Mouse (Mus musculus): ENCODE measurements around the gene Tbc1d7.
A peak's percentile ranks its signal among the peaks of the same experiment; 100 is the strongest.

Tbc1d7 gene

GRCm38 (mm10) chr13:43193932-43194331 lies 22.6 kb upstream of the Tbc1d7 start:
- DNase-seq (ENCODE audit: low read depth, low spot score) = no peak

DNA sequence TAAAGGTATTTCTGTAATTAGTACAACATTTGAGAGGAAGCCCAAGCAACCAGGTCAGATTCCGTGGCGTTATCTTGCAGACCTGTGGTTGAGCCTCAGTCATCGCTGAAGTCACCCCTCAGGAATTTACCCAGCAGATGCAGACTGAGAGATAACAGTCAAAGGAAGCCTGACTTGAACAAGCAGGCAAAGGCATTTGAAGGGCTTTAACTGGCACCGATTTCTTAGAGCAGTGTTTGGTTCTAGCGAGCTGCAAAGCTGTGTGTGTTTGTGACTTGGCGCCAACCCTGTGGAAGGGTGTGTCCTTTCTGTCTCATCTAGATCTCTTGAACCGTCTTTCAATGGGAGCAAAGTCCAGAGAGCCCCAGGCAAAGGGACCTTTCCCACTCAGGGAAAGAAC lies 22.0 kb upstream of the Tbc1d7 start:
- DNase-seq (ENCODE audit: low read depth, low spot score) = peak; percentile 19

- peak; percentile 37 for DNase-seq (ENCODE audit: low read depth, low spot score)
Observed at GRCm38 (mm10) chr13:43191741-43192192, 20.5 kb upstream of the Tbc1d7 start.

- DNase-seq (ENCODE audit: low read depth, low spot score) = no peak
Observed at GRCm38 (mm10) chr13:43191290-43191689, 20.0 kb upstream of the Tbc1d7 start.

- no peak for DNase-seq (ENCODE audit: low read depth, low spot score)
Observed at GRCm38 (mm10) chr13:43187736-43188135, 16.4 kb upstream of the Tbc1d7 start.

GRCm38 (mm10) chr13:43183248-43184055 lies 12.2 kb upstream of the Tbc1d7 start:
- DNase-seq (ENCODE audit: low read depth, low spot score) = peak; percentile 23

DNA sequence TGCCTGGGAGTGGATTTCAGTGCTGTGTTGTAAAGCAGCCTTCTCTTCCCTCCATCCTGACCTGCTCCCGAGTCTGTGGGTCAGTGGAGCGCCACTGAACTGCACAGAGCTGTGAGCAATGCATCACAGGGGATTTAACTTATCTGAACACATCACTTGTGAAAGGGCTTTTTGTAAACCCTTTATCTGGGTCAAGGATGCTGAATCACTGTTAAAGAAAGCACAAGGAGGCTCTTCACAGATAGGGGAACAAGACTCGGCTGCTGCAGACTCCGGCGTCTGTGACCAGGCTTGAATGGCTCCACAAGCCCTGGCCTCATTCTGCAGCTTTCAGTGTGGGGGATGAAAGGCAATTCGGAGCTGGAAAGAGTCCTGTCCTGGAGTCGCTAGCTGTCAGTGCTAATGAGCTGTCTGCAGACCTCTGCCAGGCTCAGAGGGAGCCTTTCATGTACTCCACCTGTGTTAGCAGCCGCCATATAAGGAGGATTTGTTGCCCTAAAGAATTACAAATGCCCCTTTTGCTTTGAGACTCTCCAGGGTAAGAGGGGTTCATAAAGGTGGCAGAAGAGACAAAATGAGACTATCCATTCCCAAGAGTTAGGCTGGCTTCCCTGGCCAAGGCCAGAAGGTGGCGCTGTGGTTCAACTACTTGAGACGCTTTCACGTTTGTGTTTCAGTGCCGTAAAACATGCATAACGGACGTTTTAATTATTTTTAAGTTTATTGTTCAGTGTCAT lies 11.3 kb upstream of the Tbc1d7 start:
- DNase-seq (ENCODE audit: low read depth, low spot score) = peak; percentile 87

DNA sequence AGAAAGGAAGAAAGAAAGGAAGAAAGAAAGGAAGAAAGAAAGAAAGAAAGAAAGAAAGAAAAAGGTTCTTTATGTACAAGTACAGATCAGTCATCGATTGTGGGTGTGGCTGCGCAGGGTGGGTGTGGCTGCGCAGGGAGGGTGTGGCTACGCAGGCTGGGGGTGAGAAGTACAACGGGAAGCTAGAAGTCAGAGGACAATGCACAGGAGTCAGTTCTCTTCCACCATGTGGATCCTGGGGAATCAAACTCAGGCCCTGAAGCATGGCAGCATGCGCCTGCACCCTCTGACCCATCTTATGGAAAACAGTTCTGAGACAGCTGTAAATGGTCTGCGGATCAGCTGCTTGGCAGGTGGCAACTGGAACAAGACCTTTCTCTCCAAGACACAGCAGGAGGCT lies 9.8 kb upstream of the Tbc1d7 start:
- DNase-seq (ENCODE audit: low read depth, low spot score) = no peak

DNA sequence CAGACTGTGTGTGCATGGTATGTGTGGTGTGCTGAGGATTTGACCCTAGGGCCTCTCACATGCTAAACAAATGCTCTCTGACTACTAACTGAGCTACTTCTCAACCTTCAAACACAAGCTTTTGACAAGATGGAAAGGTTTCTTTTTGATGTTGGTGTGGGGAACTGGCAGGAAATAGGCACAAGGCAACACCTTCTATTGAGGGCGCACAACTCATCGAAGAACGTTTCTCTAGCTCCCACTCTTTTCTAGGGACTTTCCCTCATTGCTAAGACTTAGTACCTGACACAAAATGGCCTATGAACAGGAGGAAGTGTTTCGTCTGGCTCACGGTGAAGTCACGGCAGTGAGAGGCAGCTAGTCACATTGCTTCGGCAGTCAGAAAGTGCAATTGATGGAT lies 6.0 kb upstream of the Tbc1d7 start:
- no peak for DNase-seq (ENCODE audit: low read depth, low spot score)

GRCm38 (mm10) chr13:43176676-43177075 lies 5.4 kb upstream of the Tbc1d7 start:
- DNase-seq (ENCODE audit: low read depth, low spot score) = no peak

DNA sequence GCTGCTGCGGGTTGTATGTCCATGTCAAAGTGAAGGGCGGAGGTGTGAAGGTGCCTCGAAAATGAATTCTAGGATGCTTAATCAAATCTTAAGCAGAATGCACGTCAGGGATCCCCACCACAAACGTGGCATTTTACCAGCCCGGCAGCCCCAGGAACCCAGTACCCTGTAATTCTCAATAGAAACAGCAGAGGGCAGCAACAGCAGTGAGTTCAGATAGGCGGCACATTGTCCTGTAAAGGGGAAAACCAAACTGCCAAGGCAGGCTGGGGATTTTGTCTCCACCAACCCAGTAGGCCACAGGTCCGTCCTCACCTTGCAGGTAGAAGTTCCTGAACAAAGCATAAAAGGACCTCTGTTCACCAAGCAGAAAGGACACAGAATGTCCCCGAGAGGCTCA lies 2.0 kb upstream of the Tbc1d7 start:
- peak; percentile 78 for DNase-seq (ENCODE audit: low read depth, low spot score)

- peak; percentile 24 for DNase-seq (ENCODE audit: low read depth, low spot score)
Observed at GRCm38 (mm10) chr13:43172036-43172713, 874 bp upstream of the Tbc1d7 start.

DNA sequence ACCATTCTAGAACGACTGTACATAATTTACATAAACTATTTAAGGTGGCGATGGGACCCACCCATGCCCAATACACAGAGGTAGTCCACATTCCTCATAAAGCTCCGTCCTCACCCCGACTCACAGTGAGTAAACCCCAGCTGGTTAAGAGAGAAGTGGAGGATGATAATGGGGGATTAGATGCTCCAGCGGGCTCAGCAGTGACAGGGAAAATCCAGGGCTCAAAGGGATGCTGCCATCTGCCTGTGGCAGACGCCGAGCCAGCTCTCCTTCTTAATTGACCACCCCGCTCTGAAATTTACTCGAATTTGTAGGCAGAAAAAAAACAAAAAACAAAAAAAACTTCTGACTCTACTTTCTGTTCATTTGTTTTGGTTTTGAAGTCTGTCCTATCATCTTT lies 3.6 kb downstream of the Tbc1d7 start:
- DNase-seq (ENCODE audit: low read depth, low spot score) = no peak

- peak; percentile 69 for DNase-seq (ENCODE audit: low read depth, low spot score)
Observed at GRCm38 (mm10) chr13:43159429-43159828, 11.9 kb downstream of the Tbc1d7 start.

- no peak for DNase-seq (ENCODE audit: low read depth, low spot score)
Observed at GRCm38 (mm10) chr13:43158281-43158680, 13.0 kb downstream of the Tbc1d7 start.

DNA sequence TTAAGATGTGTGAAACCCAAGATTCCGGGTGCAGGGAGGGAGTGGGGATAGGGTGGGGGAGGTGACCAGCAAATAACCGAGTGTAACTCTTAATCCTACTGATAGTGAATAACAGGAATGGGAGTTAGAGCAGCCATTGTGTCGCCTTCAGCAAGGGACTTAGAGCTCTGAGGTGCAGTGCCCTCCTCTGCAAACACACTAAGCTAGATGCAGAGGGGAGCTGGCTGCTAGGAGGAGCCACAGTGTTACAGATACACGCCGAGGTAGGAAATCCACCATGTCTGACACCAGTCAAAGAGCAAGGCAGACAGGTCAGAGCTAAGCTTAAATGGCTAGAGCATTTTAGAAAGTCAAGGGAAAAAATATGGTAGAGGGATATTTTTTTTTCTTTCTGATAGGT lies 13.9 kb downstream of the Tbc1d7 start:
- no peak for DNase-seq (ENCODE audit: low read depth, low spot score)

- no peak for DNase-seq (ENCODE audit: low read depth, low spot score)
Observed at GRCm38 (mm10) chr13:43152005-43152520, 19.2 kb downstream of the Tbc1d7 start.

DNA sequence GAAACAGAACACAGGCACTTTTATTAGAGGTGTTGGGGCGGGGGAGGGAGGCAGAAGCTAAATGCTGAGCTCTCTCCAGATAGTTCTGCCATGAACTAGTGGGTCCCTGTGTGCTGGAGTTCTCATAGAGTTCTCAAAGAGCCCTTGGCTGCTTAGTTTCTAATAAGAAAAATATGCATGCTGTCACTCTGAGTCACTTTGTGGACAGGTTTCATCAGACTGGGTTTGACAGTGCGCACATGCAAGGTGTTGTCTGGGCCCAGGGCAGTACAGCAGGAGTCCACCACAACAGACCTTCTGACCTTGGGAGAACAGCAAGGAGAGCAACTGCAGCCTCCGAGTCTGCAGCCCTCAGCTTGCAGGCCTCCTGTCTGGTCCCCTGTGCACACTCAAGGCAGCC lies 21.6 kb downstream of the Tbc1d7 start:
- DNase-seq (ENCODE audit: low read depth, low spot score) = no peak

DNA sequence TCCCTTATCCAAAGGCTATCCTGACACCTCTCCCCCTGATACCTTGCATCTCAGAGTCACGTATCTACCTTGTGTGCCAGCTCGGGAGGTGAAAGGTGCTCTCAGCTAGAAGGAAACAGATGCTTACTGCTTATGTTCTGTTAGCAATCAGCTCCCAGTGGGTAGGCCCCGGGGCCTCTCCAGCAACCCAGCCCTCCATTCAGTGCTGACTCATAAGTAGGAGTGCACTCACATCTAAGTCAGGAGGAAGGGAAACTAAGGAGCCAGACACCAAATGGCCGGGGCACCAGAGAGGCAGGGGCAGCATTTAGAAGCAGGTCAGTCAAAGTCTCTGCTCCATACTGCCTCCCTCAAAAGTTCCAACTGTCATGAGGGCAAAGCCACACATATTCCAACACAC lies 22.6 kb downstream of the Tbc1d7 start:
- DNase-seq (ENCODE audit: low read depth, low spot score) = no peak

DNA sequence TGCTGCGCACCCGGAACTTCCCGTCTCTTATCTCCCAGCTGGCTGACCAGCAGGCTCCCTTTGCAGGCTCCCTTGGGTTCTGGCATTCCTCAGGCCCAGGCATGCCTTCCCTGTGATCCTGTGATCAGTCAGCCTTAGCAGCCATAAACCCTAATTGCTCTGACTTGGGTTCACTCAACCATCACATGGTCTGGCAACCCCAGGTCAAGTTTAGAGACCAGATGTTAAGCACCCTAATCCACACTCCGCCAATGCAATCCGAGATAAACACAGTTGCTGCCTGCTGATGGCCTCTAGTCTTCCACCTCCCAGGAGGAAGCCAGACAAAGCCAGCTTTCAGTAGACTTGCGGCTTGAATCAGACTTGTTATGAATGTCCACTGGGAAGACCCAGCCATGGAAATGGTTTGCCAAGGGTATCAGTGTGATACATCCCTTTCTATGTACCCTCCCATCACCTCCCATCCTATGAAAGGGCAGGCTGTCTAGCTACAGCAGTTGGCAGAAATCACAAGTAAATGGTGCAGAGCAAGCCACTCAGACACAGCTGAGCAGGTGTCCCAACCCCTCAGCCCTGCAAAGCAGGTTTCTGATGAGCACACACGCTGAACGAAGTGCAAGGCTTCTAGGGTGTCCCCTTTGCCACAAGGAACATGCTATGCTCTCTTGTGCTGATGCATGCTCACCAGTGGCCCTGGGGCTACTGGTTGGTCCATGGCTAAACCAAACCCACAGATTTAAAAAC lies 24.6 kb downstream of the Tbc1d7 start:
- peak; percentile 39 for DNase-seq (ENCODE audit: low read depth, low spot score)

- DNase-seq (ENCODE audit: low read depth, low spot score) = no peak
Observed at GRCm38 (mm10) chr13:43144720-43145418, 26.4 kb downstream of the Tbc1d7 start.

All from mesoderm, embryonic 11.5 days (tissue).